Mouse (Mus musculus): Measurements from ENCODE around the gene Aebp2. TPM values are rescaled to one million over a fixed set of nuclear protein-coding genes. Genes with fewer than 3 reads are reported as not detected.
"Not testable (repeated sequence)": the region's sequence is repeated elsewhere in the genome, so short reads cannot be mapped to it uniquely, and the experiment has no call there.

Gene Aebp2
- polyA plus RNA-seq (2015; fragmentation: Nextera tagmentation; extraction: Ambion mirVana) = 3.0 and 3.7 TPM in 2 replicates

DNA sequence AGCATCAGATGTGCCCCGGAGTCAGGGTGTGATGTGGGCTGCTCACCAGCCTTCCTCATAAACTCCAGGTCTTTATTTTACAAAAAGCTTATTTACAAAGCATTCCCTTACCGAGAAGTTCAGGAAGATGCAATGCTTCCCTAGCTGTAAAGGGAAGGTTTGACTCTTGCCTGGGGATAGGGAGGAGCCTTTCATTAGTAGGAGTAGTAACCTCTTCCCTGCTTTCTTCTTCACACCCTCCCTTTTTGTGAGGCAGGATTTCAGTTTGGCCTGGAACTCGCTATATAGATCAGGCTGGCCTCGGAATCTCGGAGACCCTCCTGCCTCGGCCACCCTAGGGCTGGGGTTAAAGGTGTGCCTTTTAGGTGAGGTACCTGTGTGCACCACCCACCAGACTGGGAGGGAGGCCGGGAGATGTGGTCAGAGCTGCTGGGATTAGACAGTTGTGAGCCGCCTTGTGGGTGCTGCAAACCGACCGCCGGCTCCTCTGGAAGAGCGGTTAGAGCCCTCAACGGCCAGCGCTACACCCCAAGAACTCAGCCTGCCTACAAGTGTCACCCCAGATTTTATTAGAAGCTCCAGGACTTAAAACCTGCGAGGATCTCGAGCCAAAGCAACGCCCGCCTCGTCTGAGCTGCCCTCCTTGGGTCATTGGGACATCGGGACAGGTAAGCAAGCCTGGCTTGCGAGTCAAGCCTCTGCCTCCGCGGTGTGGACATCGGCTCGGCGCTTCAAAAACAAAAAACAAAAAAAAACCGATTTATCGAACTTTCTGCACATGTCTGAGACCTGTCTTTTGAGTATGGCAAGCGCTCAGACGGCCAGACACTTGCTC is at the start of gene Aebp2:
Gene Aebp2, plus strand, starts transcription at position 273 of the 835 bp plus-strand sequence.
- no peaks in the 10 kb centered on the region for H3K9me3 ChIP-seq (replicated peaks)
- peak within 1 kb of the TSS; percentile 87 for H3K27ac ChIP-seq
- H3K27me3 ChIP-seq = no peaks in the 10 kb centered on the region
- H3K4me3 ChIP-seq (replicated peaks) = peak within 1 kb of the TSS; percentile 97
- whole genome bisulfite sequencing (ENCODE audit: insufficient replicate concordance) = 42% methylated on average over 30 of the region's 30 CpGs
- no peaks in the 10 kb centered on the region for H3K36me3 ChIP-seq
- H3K9ac ChIP-seq = peak within 1 kb of the TSS; percentile 95
- H3K4me2 ChIP-seq = peak within 1 kb of the TSS; percentile 95
- peak; percentile 0; the same call in 1 of the 2 replicates for ATAC-seq (ENCODE audit: low read depth)
- DNase-seq = no peak
- H3K4me1 ChIP-seq (replicated peaks) = peaks cover 36% of the 10 kb centered on the region

GRCm38 (mm10) chr6:140574943-140575342 is 47.5 kb upstream of the Aebp2 start:
- Histone ChIP-seq H3K4me2 (no peak overlapping the region), H3K9me3 (replicated peaks) (no peaks in the 10 kb centered on the region), H3K27me3 (no peaks in the 10 kb centered on the region), H3K4me3 (replicated peaks) (no peak overlapping the region), H3K4me1 (replicated peaks) (no peaks in the 10 kb centered on the region), H3K36me3 (peaks cover 15% of the 10 kb centered on the region; the same call in 1 of the 2 replicates), H3K27ac (no peak overlapping the region), H3K9ac (no peak overlapping the region)
- no peak for DNase-seq
- WGBS (ENCODE audit: insufficient replicate concordance) = 84% methylated on average over 3 of the region's 3 CpGs
- no peak for ATAC-seq (ENCODE audit: low read depth)

DNA sequence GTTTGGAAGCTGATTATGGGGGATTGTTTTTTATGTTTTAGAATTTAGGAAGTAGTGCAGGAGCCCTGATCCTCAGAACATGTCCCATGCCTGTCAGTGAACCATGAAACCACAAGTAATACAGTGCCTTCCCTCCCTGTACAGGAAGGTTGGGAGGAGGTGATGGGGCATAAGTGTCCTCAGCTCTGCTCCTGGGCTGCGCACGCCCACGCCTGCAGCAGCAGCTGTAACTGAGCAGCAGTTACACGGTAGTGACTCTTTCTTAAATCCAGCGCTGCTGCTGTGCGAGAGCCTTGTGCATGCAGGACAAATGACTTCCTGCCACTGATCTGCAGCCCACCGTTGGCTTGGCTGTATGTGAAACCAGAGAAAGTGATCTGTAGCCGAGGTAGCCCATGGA is 46.3 kb upstream of the Aebp2 start:
- no peak for DNase-seq
- 64% methylated on average over 8 of the region's 8 CpGs for WGBS (ENCODE audit: insufficient replicate concordance)
- no peak for ATAC-seq (ENCODE audit: low read depth)
- H3K4me2 ChIP-seq = no peak overlapping the region
- no peaks in the 10 kb centered on the region for H3K9me3 ChIP-seq (replicated peaks)
- H3K4me3 ChIP-seq (replicated peaks) = no peak overlapping the region
- H3K36me3 ChIP-seq = peaks cover 11% of the 10 kb centered on the region; the same call in 1 of the 2 replicates
- H3K9ac ChIP-seq = no peak overlapping the region
- H3K4me1 ChIP-seq (replicated peaks) = no peaks in the 10 kb centered on the region
- no peaks in the 10 kb centered on the region for H3K27me3 ChIP-seq
- no peak overlapping the region for H3K27ac ChIP-seq

DNA sequence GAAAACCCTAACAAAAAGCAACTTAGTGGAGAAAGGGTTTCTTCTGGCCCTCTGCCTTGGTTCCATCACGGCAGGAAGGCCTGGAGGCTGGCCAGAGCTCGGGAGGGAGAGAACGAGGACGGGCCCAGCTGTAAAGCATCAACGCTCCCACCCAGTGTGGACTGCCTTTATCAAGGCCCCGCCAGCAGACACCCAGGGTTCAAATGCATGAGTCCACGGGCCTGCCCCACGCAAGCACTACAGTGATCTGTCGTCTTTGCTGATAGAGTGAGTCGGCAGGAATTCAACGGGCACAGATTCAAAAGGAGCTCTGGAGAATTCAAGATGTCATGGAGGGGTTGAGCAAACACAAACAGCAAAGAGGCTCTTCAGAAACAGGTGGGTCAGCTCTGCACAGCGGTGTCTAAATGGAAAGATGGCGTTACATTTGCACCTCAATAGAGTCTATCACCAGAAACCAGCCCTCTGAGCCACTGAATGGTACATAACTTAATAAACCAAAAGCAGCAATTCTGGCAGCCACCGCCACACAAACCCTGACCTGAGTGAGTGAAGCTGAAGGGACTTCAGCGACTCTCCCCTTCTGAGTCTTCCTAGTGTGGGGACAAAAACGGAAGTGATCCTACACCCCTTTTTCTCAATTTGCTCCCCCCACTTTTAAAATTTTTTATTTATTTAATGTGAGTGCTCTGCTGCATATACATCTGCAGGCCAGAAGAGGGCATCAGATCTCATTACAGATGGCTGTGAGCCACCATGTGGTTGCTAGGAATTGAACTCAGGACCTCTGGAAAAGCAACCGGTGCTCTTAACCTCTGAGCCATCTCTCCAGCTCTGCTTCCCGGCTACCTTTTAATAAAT is 45.3 kb upstream of the Aebp2 start:
- Histone ChIP-seq H3K27ac (no peak overlapping the region), H3K4me3 (replicated peaks) (no peak overlapping the region), H3K4me2 (no peak overlapping the region), H3K9me3 (replicated peaks) (no peaks in the 10 kb centered on the region), H3K4me1 (replicated peaks) (no peaks in the 10 kb centered on the region), H3K36me3 (peaks cover 11% of the 10 kb centered on the region; the same call in 1 of the 2 replicates), H3K27me3 (no peaks in the 10 kb centered on the region), H3K9ac (no peak overlapping the region)
- 69% methylated on average over 18 of the region's 18 CpGs for WGBS (ENCODE audit: insufficient replicate concordance)
- DNase-seq (no peak), ATAC-seq (ENCODE audit: low read depth) (no peak)

GRCm38 (mm10) chr6:140577822-140578170 is 44.7 kb upstream of the Aebp2 start:
- H3K27ac ChIP-seq = no peak overlapping the region
- H3K4me3 ChIP-seq (replicated peaks) = no peak overlapping the region
- H3K27me3 ChIP-seq = no peaks in the 10 kb centered on the region
- no peak overlapping the region for H3K9ac ChIP-seq
- 55% methylated on average over 4 of the region's 4 CpGs for WGBS (ENCODE audit: insufficient replicate concordance)
- H3K4me2 ChIP-seq = no peak overlapping the region
- H3K36me3 ChIP-seq = peaks cover 11% of the 10 kb centered on the region; the same call in 1 of the 2 replicates
- no peak for DNase-seq
- peak; percentile 55; the same call in 1 of the 2 replicates for ATAC-seq (ENCODE audit: low read depth)
- no peaks in the 10 kb centered on the region for H3K4me1 ChIP-seq (replicated peaks)
- H3K9me3 ChIP-seq (replicated peaks) = no peaks in the 10 kb centered on the region

DNA sequence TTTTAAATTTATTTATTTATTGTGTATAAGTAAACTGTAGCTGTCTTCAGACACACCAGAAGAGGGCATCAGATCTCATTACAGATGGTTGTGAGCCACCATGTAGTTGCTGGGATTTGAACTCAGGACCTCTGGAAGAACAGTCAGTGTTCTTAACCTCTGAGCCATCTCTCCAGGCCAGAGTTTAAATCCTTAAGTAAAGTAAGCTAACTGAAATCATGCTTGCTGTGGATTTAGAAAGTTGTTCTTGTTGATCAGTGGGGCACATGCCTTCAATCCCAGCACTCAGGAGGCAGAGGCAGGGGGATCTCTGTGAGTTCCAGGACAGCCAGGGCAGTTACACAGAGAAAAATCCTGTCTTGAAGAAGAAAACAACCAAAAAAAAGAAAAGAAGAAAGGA is 43.5 kb upstream of the Aebp2 start:
- H3K27ac ChIP-seq; H3K4me3 ChIP-seq (replicated peaks); H3K9ac ChIP-seq; H3K9me3 ChIP-seq (replicated peaks); DNase-seq; H3K4me1 ChIP-seq (replicated peaks); ATAC-seq (ENCODE audit: low read depth); H3K4me2 ChIP-seq; H3K27me3 ChIP-seq: not testable (repeated sequence)
- H3K36me3 ChIP-seq = peaks cover 10% of the 10 kb centered on the region

GRCm38 (mm10) chr6:140580170-140580569 is 42.3 kb upstream of the Aebp2 start:
- no peak for DNase-seq
- Histone ChIP-seq H3K4me2 (no peak overlapping the region), H3K36me3 (peaks cover 10% of the 10 kb centered on the region), H3K4me1 (replicated peaks) (no peaks in the 10 kb centered on the region), H3K4me3 (replicated peaks) (no peak overlapping the region), H3K27ac (no peak overlapping the region), H3K9me3 (replicated peaks) (no peaks in the 10 kb centered on the region), H3K27me3 (no peaks in the 10 kb centered on the region), H3K9ac (no peak overlapping the region)
- 28% methylated on average over 4 of the region's 4 CpGs for WGBS (ENCODE audit: insufficient replicate concordance)
- ATAC-seq (ENCODE audit: low read depth) = no peak

DNA sequence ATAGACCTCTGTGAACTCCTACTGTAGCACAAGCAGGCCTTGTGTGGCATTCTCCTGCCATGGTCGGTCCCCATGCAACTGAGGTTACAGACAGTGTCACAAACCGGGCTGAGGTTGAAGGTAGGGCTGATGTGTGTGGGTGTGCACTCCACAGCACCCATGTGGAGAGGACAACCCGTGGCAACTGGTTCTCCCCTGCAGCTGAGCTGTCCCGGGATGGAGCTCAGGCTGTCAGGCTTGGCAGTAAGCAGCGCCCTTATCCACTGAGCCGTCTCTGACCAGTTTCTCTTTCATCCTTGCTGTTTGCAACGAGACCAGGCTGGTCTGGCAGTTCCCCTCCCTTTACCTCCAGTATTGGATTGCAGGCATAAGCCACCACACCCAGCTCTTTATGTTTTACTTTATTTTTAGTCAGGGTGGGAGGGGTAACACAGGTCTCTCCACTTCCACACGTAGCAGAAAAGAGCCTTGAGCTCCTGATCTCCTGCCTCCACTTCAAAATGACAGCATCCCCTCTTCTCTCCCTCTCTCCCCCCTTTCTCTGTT is 35.7 kb upstream of the Aebp2 start:
- 67% methylated on average over 8 of the region's 8 CpGs for WGBS (ENCODE audit: insufficient replicate concordance)
- Histone ChIP-seq H3K4me3 (replicated peaks) (no peak overlapping the region), H3K4me1 (replicated peaks) (no peaks in the 10 kb centered on the region), H3K4me2 (no peak overlapping the region), H3K36me3 (peaks cover 33% of the 10 kb centered on the region), H3K27ac (no peak overlapping the region), H3K9ac (no peak overlapping the region), H3K27me3 (no peaks in the 10 kb centered on the region), H3K9me3 (replicated peaks) (no peaks in the 10 kb centered on the region)
- no peak for ATAC-seq (ENCODE audit: low read depth)
- no peak for DNase-seq

DNA sequence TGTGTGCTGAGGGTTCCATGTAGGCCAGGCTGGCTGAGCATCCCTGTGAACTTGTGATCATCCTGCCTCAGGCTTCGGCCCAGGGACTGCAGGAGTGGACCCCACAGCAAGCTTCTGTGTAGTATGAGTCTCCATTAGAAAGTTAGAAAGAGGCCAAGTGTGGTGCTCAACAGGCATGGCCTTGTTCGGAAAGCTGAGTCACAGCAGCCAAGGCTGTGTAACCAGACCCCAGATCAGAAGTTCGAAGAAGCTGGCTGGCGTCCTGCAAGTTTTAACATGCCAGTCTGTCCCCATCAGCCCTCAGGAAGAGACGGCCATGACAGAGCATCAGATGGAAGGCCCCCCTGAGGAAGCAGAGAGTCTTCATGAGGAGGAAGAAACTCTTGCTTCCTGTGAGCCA is 31.1 kb upstream of the Aebp2 start:
- H3K27ac ChIP-seq = no peak overlapping the region
- no peaks in the 10 kb centered on the region for H3K4me1 ChIP-seq (replicated peaks)
- no peak for ATAC-seq (ENCODE audit: low read depth)
- no peak overlapping the region for H3K4me3 ChIP-seq (replicated peaks)
- WGBS (ENCODE audit: insufficient replicate concordance) = 76% methylated on average over 5 of the region's 5 CpGs
- H3K9ac ChIP-seq = no peak overlapping the region
- no peak overlapping the region for H3K4me2 ChIP-seq
- H3K27me3 ChIP-seq = no peaks in the 10 kb centered on the region
- H3K36me3 ChIP-seq = peaks cover 26% of the 10 kb centered on the region
- DNase-seq = no peak
- no peaks in the 10 kb centered on the region for H3K9me3 ChIP-seq (replicated peaks)

GRCm38 (mm10) chr6:140592713-140593112 is 29.8 kb upstream of the Aebp2 start:
- no peak overlapping the region for H3K4me2 ChIP-seq
- H3K4me3 ChIP-seq (replicated peaks) = no peak overlapping the region
- ATAC-seq (ENCODE audit: low read depth) (no peak), DNase-seq (no peak)
- H3K36me3 ChIP-seq = peaks cover 15% of the 10 kb centered on the region
- no peak overlapping the region for H3K27ac ChIP-seq
- no peak overlapping the region for H3K9ac ChIP-seq
- no peaks in the 10 kb centered on the region for H3K27me3 ChIP-seq
- WGBS (ENCODE audit: insufficient replicate concordance) = 76% methylated on average over 8 of the region's 8 CpGs
- no peaks in the 10 kb centered on the region for H3K9me3 ChIP-seq (replicated peaks)
- no peaks in the 10 kb centered on the region for H3K4me1 ChIP-seq (replicated peaks)

GRCm38 (mm10) chr6:140593420-140594170 is 28.9 kb upstream of the Aebp2 start:
- no peaks in the 10 kb centered on the region for H3K4me1 ChIP-seq (replicated peaks)
- WGBS (ENCODE audit: insufficient replicate concordance) = 81% methylated on average over 17 of the region's 17 CpGs
- H3K36me3 ChIP-seq = peaks cover 8% of the 10 kb centered on the region
- H3K27me3 ChIP-seq = no peaks in the 10 kb centered on the region
- no peak overlapping the region for H3K4me2 ChIP-seq
- no peak overlapping the region for H3K27ac ChIP-seq
- no peaks in the 10 kb centered on the region for H3K9me3 ChIP-seq (replicated peaks)
- no peak overlapping the region for H3K4me3 ChIP-seq (replicated peaks)
- no peak overlapping the region for H3K9ac ChIP-seq
- ATAC-seq (ENCODE audit: low read depth) (peak; percentile 34), DNase-seq (no peak)
